Mouse (Mus musculus): ENCODE results near the gene Zmym6.

- no peak for TF ChIP-seq CTCF (IDR thresholded peaks at IDR 0.05; ENCODE audit: control insufficient read depth, insufficient read depth, insufficient replicate concordance, low read depth, low read length)
- TF ChIP-seq POLR2A (IDR thresholded peaks at IDR 0.05; ENCODE audit: control insufficient read depth, low read depth, low read length), result no peak
Measured at GRCm38 (mm10) chr4:127138486-127138885, 61.3 kb downstream of the Zmym6 start.

All from testis, adult 2 months (tissue).